In genomic region chr13:38983751-38984150, GRCm38 (mm10) we compare ENCODE assay signal across 25 mouse cellular contexts.
"Had no signal": no experiment of that assay in that cellular context is flagged by ENCODE, and none has a peak within 500 bp of the region (broad histone marks: within the 10 kb centered on the region; RNA-seq: fewer than 3 reads in every experiment).

No protein-coding gene starts in this region.

- H3K27me3 ChIP-seq: heart, embryonic 12.5 days; hindbrain, embryonic 12.5 days; kidney, embryonic 15.5 days; limb, embryonic 13.5 days; limb, embryonic 15.5 days; liver, embryonic 12.5 days had no signal

- H3K4me1 ChIP-seq: heart, embryonic 10.5 days; heart, embryonic 12.5 days; hindbrain, embryonic 10.5 days; hindbrain, embryonic 12.5 days; kidney, embryonic 15.5 days; limb, embryonic 13.5 days; limb, embryonic 15.5 days; liver, embryonic 12.5 days had no signal

- H3K27ac ChIP-seq: gastrocnemius, adult 2 months; heart, embryonic 10.5 days; hindbrain, embryonic 10.5 days; hindbrain, embryonic 12.5 days; hindbrain, embryonic 14.5 days; kidney, embryonic 15.5 days; kidney, postnatal 0 days; limb, embryonic 13.5 days; limb, embryonic 15.5 days; liver, embryonic 12.5 days; liver, embryonic 14.5 days had no signal

- H3K9me3 ChIP-seq: heart, embryonic 10.5 days; heart, embryonic 12.5 days; hindbrain, embryonic 10.5 days; limb, embryonic 15.5 days; liver, embryonic 12.5 days had no signal

- H3K36me3 ChIP-seq: heart, embryonic 10.5 days; heart, embryonic 12.5 days; hindbrain, embryonic 10.5 days; hindbrain, embryonic 12.5 days; kidney, embryonic 15.5 days; limb, embryonic 13.5 days; limb, embryonic 15.5 days; liver, embryonic 12.5 days had no signal

- H3K9ac ChIP-seq: heart, embryonic 12.5 days; hindbrain, embryonic 12.5 days; hindbrain, embryonic 14.5 days; kidney, embryonic 15.5 days; limb, embryonic 13.5 days; limb, embryonic 15.5 days; liver, embryonic 12.5 days; liver, embryonic 14.5 days had no signal

- ATAC-seq: hindbrain, embryonic 16.5 days; liver, embryonic 12.5 days had no signal

- H3K4me2 ChIP-seq: heart, embryonic 12.5 days; hindbrain, embryonic 12.5 days; hindbrain, embryonic 14.5 days; kidney, embryonic 15.5 days; limb, embryonic 13.5 days; limb, embryonic 15.5 days; liver, embryonic 12.5 days had no signal

- H3K4me3 ChIP-seq: gastrocnemius, adult 2 months; heart, embryonic 10.5 days; heart, embryonic 12.5 days; hindbrain, embryonic 10.5 days; hindbrain, embryonic 12.5 days; kidney, embryonic 15.5 days; limb, embryonic 13.5 days; limb, embryonic 15.5 days; liver, embryonic 12.5 days had no signal

- DNase-seq: gastrocnemius, adult 2 months; gastrocnemius, postnatal 10 days; gastrocnemius, postnatal 25 days; heart, adult 18-20 months; heart, postnatal 10 days; heart, postnatal 4 days; kidney, adult 18-20 months; kidney, adult 9 months; kidney, postnatal 14 days; kidney, postnatal 36 days; layer of hippocampus, adult 9-11 months; layer of hippocampus, postnatal 36 days; left cerebral cortex, postnatal 4 days had no signal
